Mouse (Mus musculus) neural tube, embryonic 14.5 days (tissue): Measurements from ENCODE around the gene Cfap65. TPM values are rescaled to one million over a fixed set of nuclear protein-coding genes. Genes with fewer than 3 reads are reported as not detected.

Experiments used
- ATAC-seq: fragments of 200-750 bp; cut with Nextera tagmentation; 2 replicates; pipeline ENCODE4 v1.8.0; 2017; ENCODE audit warnings: low read depth, mild to moderate bottlenecking, moderate TSS enrichment, moderate library complexity
- H3K27ac ChIP-seq: fragments of 300-500 bp; sonication (generic); 2 replicates; pipeline ENCODE4 v1.5.1; 2014; ENCODE audit warnings: low read depth, mild to moderate bottlenecking, control low read depth, low read length, moderate library complexity, mixed read lengths
- H3K27me3 ChIP-seq: fragments of 300-500 bp; sonication (generic); 2 replicates; pipeline ENCODE4 v1.6.1; 2014; ENCODE audit warnings: low read length; ENCODE audit not compliant: control insufficient read depth, insufficient read depth
- H3K36me3 ChIP-seq: fragments of 300-500 bp; sonication (generic); 2 replicates; pipeline ENCODE4 v1.6.1; 2014; ENCODE audit warnings: low read length, mixed read lengths; ENCODE audit not compliant: control insufficient read depth, insufficient read depth
- H3K4me1 ChIP-seq: fragments of 300-500 bp; sonication (generic); 2 replicates; pipeline ENCODE4 v1.6.1; 2014; ENCODE audit warnings: low read length; ENCODE audit not compliant: control insufficient read depth, insufficient read depth
- H3K4me2 ChIP-seq: fragments of 300-500 bp; sonication (generic); 2 replicates; pipeline ENCODE4 v1.6.1; 2014; ENCODE audit warnings: mild to moderate bottlenecking, low read depth, low read length, control low read depth
- H3K4me3 ChIP-seq: fragments of 300-500 bp; sonication (generic); 2 replicates; pipeline ENCODE4 v1.5.1; 2014; ENCODE audit warnings: low read depth, low read length, control low read depth, mixed read lengths
- H3K9ac ChIP-seq: fragments of 300-500 bp; sonication (generic); replicated peaks from 2 replicates; pipeline ENCODE4 v1.6.1; 2014; ENCODE audit warnings: low read depth, mild to moderate bottlenecking, control low read depth, low read length, mixed read lengths
- H3K9me3 ChIP-seq: fragments of 300-500 bp; sonication (generic); 2 replicates; pipeline ENCODE4 v1.6.1; 2016; ENCODE audit warnings: low read length; ENCODE audit not compliant: control insufficient read depth
- WGBS: fragments of 180-500 bp; shearing (Covaris S2); extraction: QIAGEN DNeasy Blood & Tissue Kit; methylation state at CpG from one replicate; pipeline ENCODE4 v1.1.7; 2014; 5-methylcytosine and 5-hydroxymethylcytosine counted together
- polyA plus RNA-seq: library from polyadenylated mRNA; unstranded; fragments of >200 nt; fragmentation: Nextera tagmentation; extraction: Ambion mirVana; gene quantifications from 2 replicates; pipeline ENCODE4 v1.2.1, GENCODE M21; 2014

The Cfap65 gene
- polyA plus RNA-seq, 1 experiment from 2014 or later = 0.74 TPM

- peaks cover 62% of the 10 kb centered on the region for H3K27me3 ChIP-seq
- ATAC-seq = no peak
- no peak overlapping the region for H3K4me3 ChIP-seq
- no peak overlapping the region for H3K4me2 ChIP-seq
- H3K9me3 ChIP-seq = no peaks in the 10 kb centered on the region
- peaks cover 6% of the 10 kb centered on the region; the same call in 1 of the 2 replicates for H3K4me1 ChIP-seq
- no peaks in the 10 kb centered on the region for H3K36me3 ChIP-seq
- WGBS = 0% methylated on average over 2 of the region's 8 CpGs
- no peak overlapping the region for H3K27ac ChIP-seq
- H3K9ac ChIP-seq = no peak overlapping the region
Observed at GRCm38 (mm10) chr1:74891513-74891912, 43.9 kb downstream of the Cfap65 start.

GRCm38 (mm10) chr1:74885369-74886042, 49.9 kb downstream of the Cfap65 start, which contains the start of gene Fev:
Gene Fev, minus strand, starts transcription at chr1:74885419.
- Histone ChIP-seq H3K4me2 (peak within 1 kb of the TSS; percentile 27), H3K4me3 (peak within 1 kb of the TSS; percentile 8; the same call in 1 of the 2 replicates), H3K9me3 (no peaks in the 10 kb centered on the region), H3K9ac (no peak within 1 kb of the TSS), H3K4me1 (peaks cover 21% of the 10 kb centered on the region), H3K27ac (no peak within 1 kb of the TSS), H3K36me3 (no peaks in the 10 kb centered on the region), H3K27me3 (peaks cover 64% of the 10 kb centered on the region)
- no peak for ATAC-seq
- under 1% methylated on average over 41 of the region's 43 CpGs for WGBS

- Histone ChIP-seq H3K4me1 (peaks cover 21% of the 10 kb centered on the region), H3K4me2 (peak overlapping the region; percentile 27), H3K4me3 (peak overlapping the region; percentile 8; the same call in 1 of the 2 replicates), H3K36me3 (no peaks in the 10 kb centered on the region), H3K27me3 (peaks cover 55% of the 10 kb centered on the region), H3K9me3 (no peaks in the 10 kb centered on the region), H3K27ac (no peak overlapping the region), H3K9ac (no peak overlapping the region)
- under 1% methylated on average over 57 of the region's 57 CpGs for WGBS
- ATAC-seq = no peak
Observed at GRCm38 (mm10) chr1:74884196-74885141, 50.9 kb downstream of the Cfap65 start.

- H3K9ac ChIP-seq = no peak overlapping the region
- H3K27ac ChIP-seq = no peak overlapping the region
- no peak overlapping the region for H3K4me3 ChIP-seq
- no peaks in the 10 kb centered on the region for H3K9me3 ChIP-seq
- WGBS = 2% methylated on average over 5 of the region's 5 CpGs
- peaks cover 21% of the 10 kb centered on the region for H3K4me1 ChIP-seq
- peaks cover 54% of the 10 kb centered on the region for H3K27me3 ChIP-seq
- ATAC-seq = no peak
- H3K4me2 ChIP-seq = no peak overlapping the region
- H3K36me3 ChIP-seq = no peaks in the 10 kb centered on the region
Observed at GRCm38 (mm10) chr1:74883441-74883840, 52.0 kb downstream of the Cfap65 start.

- no peak overlapping the region; the same call in 1 of the 2 replicates for H3K4me3 ChIP-seq
- 3% methylated on average over 8 of the region's 8 CpGs for WGBS
- H3K36me3 ChIP-seq = no peaks in the 10 kb centered on the region
- H3K9me3 ChIP-seq = no peaks in the 10 kb centered on the region
- H3K4me2 ChIP-seq = peak overlapping the region; percentile 61; the same call in 1 of the 2 replicates
- H3K27ac ChIP-seq = no peak overlapping the region
- peaks cover 51% of the 10 kb centered on the region for H3K27me3 ChIP-seq
- no peak overlapping the region for H3K9ac ChIP-seq
- H3K4me1 ChIP-seq = peaks cover 21% of the 10 kb centered on the region
- no peak for ATAC-seq
Observed at GRCm38 (mm10) chr1:74882828-74883227, 52.6 kb downstream of the Cfap65 start.

- Histone ChIP-seq H3K36me3 (no peaks in the 10 kb centered on the region), H3K9ac (0 out of 2 replicates have a peak overlapping the region, but pooled peaks have one; percentile 21), H3K9me3 (no peaks in the 10 kb centered on the region), H3K4me3 (peak overlapping the region; percentile 31), H3K4me2 (peak overlapping the region; percentile 61), H3K27ac (no peak overlapping the region), H3K27me3 (peaks cover 46% of the 10 kb centered on the region), H3K4me1 (peaks cover 21% of the 10 kb centered on the region)
- no peak for ATAC-seq
- WGBS = under 1% methylated on average over 64 of the region's 74 CpGs
Observed at GRCm38 (mm10) chr1:74882055-74882734, 53.2 kb downstream of the Cfap65 start.

- H3K4me2 ChIP-seq = no peak overlapping the region
- no peaks in the 10 kb centered on the region for H3K36me3 ChIP-seq
- H3K27me3 ChIP-seq = peaks cover 36% of the 10 kb centered on the region
- H3K9me3 ChIP-seq = no peaks in the 10 kb centered on the region
- no peak overlapping the region for H3K9ac ChIP-seq
- WGBS = under 1% methylated on average over 18 of the region's 18 CpGs
- peaks cover 21% of the 10 kb centered on the region for H3K4me1 ChIP-seq
- H3K4me3 ChIP-seq = no peak overlapping the region
- 0 out of 2 replicates have a peak, but pooled peaks have one; percentile 58 for ATAC-seq
- H3K27ac ChIP-seq = no peak overlapping the region
Observed at GRCm38 (mm10) chr1:74880785-74881360, 54.5 kb downstream of the Cfap65 start.

GRCm38 (mm10) chr1:74877199-74877598, 58.2 kb downstream of the Cfap65 start:
- no peak for ATAC-seq
- Histone ChIP-seq H3K9me3 (no peaks in the 10 kb centered on the region), H3K36me3 (no peaks in the 10 kb centered on the region), H3K27me3 (peaks cover 17% of the 10 kb centered on the region), H3K4me2 (no peak overlapping the region), H3K4me1 (peaks cover 4% of the 10 kb centered on the region; the same call in 1 of the 2 replicates), H3K4me3 (no peak overlapping the region), H3K27ac (no peak overlapping the region), H3K9ac (no peak overlapping the region)
- 52% methylated on average over 3 of the region's 3 CpGs for WGBS
